Mouse (Mus musculus) monocyte, adult 5-6 weeks (primary cell): Measurements from ENCODE around the gene Golga3. TPM values are rescaled to one million over a fixed set of nuclear protein-coding genes. Genes with fewer than 3 reads are reported as not detected.

Experiments
- ATAC-seq: fragments of 153-309, 156-312 bp; replicated peaks from 2 replicates; pipeline ENCODE4 v1.8.0; 2017; ENCODE audit warnings: mild to moderate bottlenecking; ENCODE audit not compliant: low TSS enrichment, insufficient number of reproducible peaks, severe bottlenecking, poor library complexity, low FRiP score
- total RNA-seq: library from RNA; stranded (forward); fragments of 200-1000, 200-491, 200-594 nt; gene quantifications from 3 replicates; pipeline ENCODE4 v1.2.3, GENCODE M21; 2017

Golga3 gene
- 26.9 to 50.9 TPM (median 39.0 TPM) in 3 replicates for total RNA-seq

GRCm38 (mm10) chr5:110176362-110177020, at the start of gene Golga3:
Gene Golga3, plus strand, starts transcription at chr5:110176701.
- peak; percentile 88 for ATAC-seq

- peak; percentile 99 for ATAC-seq
These were observed 41.0 kb upstream of the Golga3 start, which contains the start of gene Chfr for GRCm38 (mm10) chr5:110135293-110136086. Gene Chfr, plus strand, starts transcription at chr5:110135842.

GRCm38 (mm10) chr5:110136087-110136464, 40.4 kb upstream of the Golga3 start:
- no peak; the same call in 1 of the 2 replicates for ATAC-seq

- no peak for ATAC-seq
These were observed 38.7 kb upstream of the Golga3 start for GRCm38 (mm10) chr5:110137816-110138215.

GRCm38 (mm10) chr5:110139325-110139724, 37.2 kb upstream of the Golga3 start:
- ATAC-seq = no peak

- ATAC-seq = no peak
These were observed 36.1 kb upstream of the Golga3 start for GRCm38 (mm10) chr5:110140424-110140823.

- no peak for ATAC-seq
These were observed 34.2 kb upstream of the Golga3 start for GRCm38 (mm10) chr5:110142309-110142708.

- ATAC-seq = no peak
These were observed 33.5 kb upstream of the Golga3 start for GRCm38 (mm10) chr5:110143007-110143406.

- no peak for ATAC-seq
These were observed 7.1 kb upstream of the Golga3 start for GRCm38 (mm10) chr5:110169374-110169773.

GRCm38 (mm10) chr5:110177021-110177420, 520 bp downstream of the Golga3 start:
- peak; percentile 3; the same call in 1 of the 2 replicates for ATAC-seq

- ATAC-seq = no peak
These were observed 2.1 kb downstream of the Golga3 start for GRCm38 (mm10) chr5:110178628-110179027.

- ATAC-seq = no peak
These were observed 5.2 kb downstream of the Golga3 start for GRCm38 (mm10) chr5:110181716-110182115.

- ATAC-seq = no peak
These were observed 26.8 kb downstream of the Golga3 start for GRCm38 (mm10) chr5:110203164-110203895.

GRCm38 (mm10) chr5:110204777-110205176, 28.3 kb downstream of the Golga3 start:
- ATAC-seq = no peak

- peak; percentile 93 for ATAC-seq
These were observed 34.8 kb downstream of the Golga3 start for GRCm38 (mm10) chr5:110211312-110211711.

- ATAC-seq = no peak
These were observed 40.3 kb downstream of the Golga3 start for GRCm38 (mm10) chr5:110216780-110217179.

GRCm38 (mm10) chr5:110220331-110220730, 43.8 kb downstream of the Golga3 start:
- ATAC-seq = no peak

GRCm38 (mm10) chr5:110222757-110223156, 46.3 kb downstream of the Golga3 start:
- no peak for ATAC-seq

- ATAC-seq = no peak
These were observed 48.6 kb downstream of the Golga3 start for GRCm38 (mm10) chr5:110225056-110225455.
